Mouse (Mus musculus) limb, embryonic 15.5 days (tissue): ENCODE data around the gene Pde8a. TPM values are rescaled to one million over a fixed set of nuclear protein-coding genes. Genes with fewer than 3 reads are reported as not detected.

Source experiments
- ATAC-seq: fragments of 200-750 bp; cut with Nextera tagmentation; 2 replicates; pipeline ENCODE4 v1.8.0; 2017; ENCODE audit warnings: low read depth, moderate TSS enrichment; ENCODE audit not compliant: insufficient number of reproducible peaks, low FRiP score, low TSS enrichment
- H3K27ac ChIP-seq: fragments of 300-500 bp; sonication (generic); 2 replicates; pipeline ENCODE4 v1.5.1; 2015; ENCODE audit warnings: moderate library complexity, mild to moderate bottlenecking, inconsistent platforms
- H3K27me3 ChIP-seq: fragments of 300-500 bp; sonication (generic); 2 replicates; pipeline ENCODE4 v1.6.1; 2015; ENCODE audit warnings: inconsistent platforms
- H3K36me3 ChIP-seq: fragments of 300-500 bp; sonication (generic); 2 replicates; pipeline ENCODE4 v1.6.1; 2015; ENCODE audit warnings: inconsistent platforms
- H3K4me1 ChIP-seq: fragments of 300-500 bp; sonication (generic); 2 replicates; pipeline ENCODE4 v1.6.1; 2015; ENCODE audit warnings: inconsistent platforms
- H3K4me2 ChIP-seq: fragments of 300-500 bp; sonication (generic); 2 replicates; pipeline ENCODE4 v1.6.1; 2015; ENCODE audit warnings: mild to moderate bottlenecking, inconsistent platforms
- H3K4me3 ChIP-seq: fragments of 300-500 bp; sonication (generic); 2 replicates; pipeline ENCODE4 v1.5.1; 2015; ENCODE audit warnings: mild to moderate bottlenecking, inconsistent platforms
- H3K9ac ChIP-seq: fragments of 300-500 bp; sonication (generic); 2 replicates; pipeline ENCODE4 v1.6.1; 2015; ENCODE audit warnings: inconsistent platforms
- H3K9me3 ChIP-seq: fragments of 300-500 bp; sonication (generic); 2 replicates; pipeline ENCODE4 v1.6.1; 2016; ENCODE audit warnings: inconsistent platforms
- WGBS: fragments of 180-500 bp; shearing (Covaris S2); methylation state at CpG from one replicate; pipeline ENCODE4 v1.1.7; 2015; 5-methylcytosine and 5-hydroxymethylcytosine counted together
- polyA plus RNA-seq: library from polyadenylated mRNA; unstranded; fragments of >200 nt; fragmentation: Nextera tagmentation; extraction: Ambion mirVana; gene quantifications from 2 replicates; pipeline ENCODE4 v1.2.1, GENCODE M21; 2015

Pde8a gene
- polyA plus RNA-seq, 1 experiment from 2014 or later = 5.1 TPM

DNA sequence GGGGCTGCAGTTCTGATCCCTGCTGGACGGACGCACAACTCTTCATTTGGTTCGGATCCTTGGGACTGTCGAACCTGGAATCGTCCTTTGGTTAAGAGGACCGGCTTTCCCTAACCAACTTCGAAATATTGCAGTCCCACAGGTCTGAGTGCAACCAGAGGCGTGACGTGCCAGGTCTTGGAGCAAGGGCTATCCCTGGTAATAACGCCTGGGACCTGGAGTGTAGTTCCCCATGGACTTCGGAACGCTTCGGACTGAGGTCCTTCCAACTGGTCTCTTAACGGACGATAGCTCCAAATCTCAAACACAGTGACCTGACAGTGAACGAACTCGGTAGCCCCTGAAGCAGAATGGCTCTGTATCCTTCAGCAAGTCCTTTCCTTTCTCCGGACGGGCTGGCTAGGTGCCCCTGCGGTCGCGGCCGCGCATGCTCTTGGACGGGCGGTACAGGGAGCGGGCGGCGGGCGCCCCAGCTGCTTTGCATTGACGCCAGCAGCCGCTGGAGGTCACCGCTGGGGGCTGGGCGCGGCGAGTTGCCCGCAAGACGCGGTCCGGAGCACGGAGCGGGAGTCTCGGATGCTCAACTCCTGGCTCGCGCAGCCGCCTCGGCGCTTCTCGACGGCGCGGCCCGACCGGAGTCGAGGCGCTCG lies 574 bp upstream of the Pde8a start:
- Histone ChIP-seq H3K9me3 (no peaks in the 10 kb centered on the region), H3K9ac (peak overlapping the region; percentile 44; the same call in 1 of the 2 replicates), H3K4me2 (peak overlapping the region; percentile 76), H3K4me1 (peaks cover 27% of the 10 kb centered on the region), H3K36me3 (no peaks in the 10 kb centered on the region), H3K4me3 (peak overlapping the region; percentile 54), H3K27ac (peak overlapping the region; percentile 73), H3K27me3 (peaks cover 56% of the 10 kb centered on the region)
- peak; percentile 68 for ATAC-seq
- under 1% methylated on average over 55 of the region's 57 CpGs for WGBS

DNA sequence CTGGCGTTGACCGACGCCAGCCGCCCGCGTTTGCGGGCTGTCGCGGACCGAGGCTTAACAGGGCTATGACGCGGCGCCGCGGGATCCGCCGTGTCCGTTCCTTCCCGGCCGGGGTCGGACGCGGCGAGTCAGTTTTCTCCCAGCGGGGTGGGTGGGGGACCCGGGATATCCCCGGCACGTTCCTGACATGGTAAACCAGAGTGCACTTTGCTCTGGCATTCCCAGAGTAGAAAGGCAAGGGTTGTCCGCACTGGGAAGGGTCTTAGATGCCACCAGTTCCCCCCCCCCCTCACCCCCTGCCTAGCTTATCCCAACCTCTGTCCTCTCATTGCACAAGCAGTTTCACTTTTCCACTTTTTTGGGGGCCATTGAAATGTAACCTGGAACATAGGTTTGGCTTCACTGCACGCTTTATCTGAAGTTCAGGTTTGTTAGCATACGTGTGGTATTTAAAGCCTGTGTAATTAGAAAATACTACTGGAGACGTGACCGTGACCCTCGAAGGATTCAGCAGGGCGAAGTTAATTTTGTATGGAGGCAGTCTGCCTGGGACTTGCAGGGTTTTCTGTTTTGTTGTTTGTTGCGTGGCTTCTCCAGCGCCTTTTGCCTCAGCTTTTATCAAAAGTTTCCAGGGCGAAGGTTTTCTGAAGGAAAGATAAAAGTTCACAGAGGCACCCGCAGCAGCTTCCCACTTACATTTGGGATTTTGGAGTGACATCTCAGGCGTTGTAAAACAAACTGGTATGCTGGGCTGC lies 934 bp downstream of the Pde8a start:
- Histone ChIP-seq H3K27me3 (peaks cover 56% of the 10 kb centered on the region), H3K36me3 (no peaks in the 10 kb centered on the region), H3K27ac (no peak overlapping the region), H3K9me3 (no peaks in the 10 kb centered on the region), H3K4me2 (peak overlapping the region; percentile 76), H3K4me3 (peak overlapping the region; percentile 54), H3K4me1 (peaks cover 27% of the 10 kb centered on the region), H3K9ac (peak overlapping the region; percentile 44)
- ATAC-seq = no peak
- WGBS = 6% methylated on average over 38 of the region's 40 CpGs

DNA sequence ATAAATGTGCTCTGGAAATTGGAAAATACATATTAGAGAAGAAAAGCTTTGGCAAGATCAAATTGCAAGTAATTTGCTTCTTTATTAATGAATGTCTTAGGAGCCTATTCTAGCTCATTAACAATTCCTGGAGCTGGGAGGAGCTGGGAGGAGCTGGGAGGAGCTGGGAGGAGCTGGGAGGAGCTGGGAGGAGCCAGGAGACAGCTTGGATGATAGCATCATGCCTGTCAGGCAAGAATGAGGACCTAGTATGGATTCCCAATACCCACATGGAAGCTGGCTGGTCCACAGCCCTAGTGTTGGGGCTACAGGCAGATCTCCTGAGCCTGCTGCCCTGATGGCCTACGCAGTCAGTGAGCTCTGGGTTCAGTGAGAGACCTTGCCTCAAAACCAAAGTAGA lies 2.6 kb downstream of the Pde8a start:
- H3K9ac ChIP-seq = no peak overlapping the region
- H3K4me2 ChIP-seq = no peak overlapping the region
- no peak overlapping the region for H3K4me3 ChIP-seq
- H3K4me1 ChIP-seq = peaks cover 27% of the 10 kb centered on the region
- WGBS = 77% methylated on average over 1 of the region's 1 CpGs
- H3K27ac ChIP-seq = no peak overlapping the region
- no peaks in the 10 kb centered on the region for H3K9me3 ChIP-seq
- ATAC-seq = no peak
- H3K36me3 ChIP-seq = no peaks in the 10 kb centered on the region
- H3K27me3 ChIP-seq = peaks cover 45% of the 10 kb centered on the region

DNA sequence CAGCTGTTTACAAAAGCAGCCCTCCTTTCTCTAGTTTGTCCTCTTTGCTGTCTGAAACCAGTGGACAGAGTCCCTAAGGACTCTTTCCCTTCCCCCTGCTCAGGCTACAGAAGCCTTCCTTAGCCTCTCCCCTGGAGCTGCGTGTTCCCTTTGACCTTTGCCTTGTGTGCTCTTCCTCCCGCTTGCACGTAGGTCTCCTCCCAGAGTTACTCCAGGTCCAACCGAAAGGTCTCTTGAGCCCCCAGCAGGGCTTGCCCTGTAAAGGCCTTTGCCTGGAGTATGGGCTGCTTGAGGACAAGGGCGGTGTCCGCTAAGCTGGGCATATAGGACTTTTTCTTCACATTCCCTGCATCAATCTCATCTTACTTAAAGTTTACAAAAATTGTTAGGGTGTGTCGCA lies 5.9 kb downstream of the Pde8a start:
- no peak for ATAC-seq
- Histone ChIP-seq H3K27me3 (peaks cover 16% of the 10 kb centered on the region), H3K9ac (no peak overlapping the region), H3K4me1 (0 out of 2 replicates have a peak, but pooled peaks cover under 1% of the 10 kb centered on the region), H3K4me3 (no peak overlapping the region), H3K27ac (no peak overlapping the region), H3K4me2 (no peak overlapping the region), H3K36me3 (no peaks in the 10 kb centered on the region), H3K9me3 (no peaks in the 10 kb centered on the region)
- WGBS = 56% methylated on average over 7 of the region's 7 CpGs

DNA sequence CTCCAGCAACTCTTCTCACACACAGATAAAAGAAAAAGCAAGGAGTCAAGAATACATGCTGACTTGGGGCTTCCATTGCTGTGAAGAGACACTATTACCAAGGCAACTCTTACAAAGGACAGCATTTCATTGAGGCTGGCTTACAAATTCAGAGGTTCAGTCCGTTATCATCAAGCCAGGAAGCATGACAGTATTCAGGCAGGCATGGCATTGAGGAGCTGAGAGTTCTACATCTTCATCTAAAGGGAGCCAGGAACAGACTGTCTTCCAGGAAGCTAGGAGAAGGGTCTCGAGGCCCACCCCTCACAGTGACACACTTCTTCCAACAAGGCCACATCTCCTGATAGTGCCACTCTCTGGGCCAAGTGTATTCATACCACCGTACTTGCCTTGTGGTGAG lies 7.0 kb downstream of the Pde8a start:
- H3K27me3 ChIP-seq = peaks cover 8% of the 10 kb centered on the region
- 73% methylated on average over 3 of the region's 3 CpGs for WGBS

DNA sequence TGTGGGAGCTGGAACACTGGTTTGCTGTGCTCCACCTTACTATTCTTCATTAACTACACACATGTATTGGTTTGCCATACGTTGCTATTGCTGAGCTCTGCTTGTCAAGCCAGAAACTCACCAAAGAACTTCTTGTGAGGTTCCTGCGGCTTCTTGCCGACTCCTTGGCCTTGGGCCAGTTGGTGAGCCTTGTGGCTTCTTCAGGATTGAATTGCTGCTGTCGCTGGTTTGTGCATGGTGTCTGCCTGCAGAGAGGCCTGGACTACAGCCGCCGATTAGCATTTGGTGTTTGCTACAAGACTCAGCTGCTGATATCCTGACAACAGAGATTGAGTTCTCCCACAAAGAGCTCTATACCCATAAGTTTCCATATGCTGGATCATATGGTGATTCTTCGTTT lies 10.9 kb downstream of the Pde8a start:
- Histone ChIP-seq H3K9me3 (no peaks in the 10 kb centered on the region), H3K27me3 (no peaks in the 10 kb centered on the region), H3K27ac (no peak overlapping the region), H3K4me3 (no peak overlapping the region), H3K9ac (no peak overlapping the region), H3K4me2 (no peak overlapping the region), H3K4me1 (no peaks in the 10 kb centered on the region), H3K36me3 (no peaks in the 10 kb centered on the region)
- ATAC-seq = no peak
- 87% methylated on average over 7 of the region's 7 CpGs for WGBS

More for the DNA sequence above, 7.0 kb downstream of the Pde8a start:
- Histone ChIP-seq H3K9ac (no peak overlapping the region), H3K4me3 (no peak overlapping the region), H3K9me3 (no peaks in the 10 kb centered on the region), H3K36me3 (no peaks in the 10 kb centered on the region), H3K4me2 (no peak overlapping the region), H3K27ac (no peak overlapping the region), H3K4me1 (no peaks in the 10 kb centered on the region)
- no peak for ATAC-seq

DNA sequence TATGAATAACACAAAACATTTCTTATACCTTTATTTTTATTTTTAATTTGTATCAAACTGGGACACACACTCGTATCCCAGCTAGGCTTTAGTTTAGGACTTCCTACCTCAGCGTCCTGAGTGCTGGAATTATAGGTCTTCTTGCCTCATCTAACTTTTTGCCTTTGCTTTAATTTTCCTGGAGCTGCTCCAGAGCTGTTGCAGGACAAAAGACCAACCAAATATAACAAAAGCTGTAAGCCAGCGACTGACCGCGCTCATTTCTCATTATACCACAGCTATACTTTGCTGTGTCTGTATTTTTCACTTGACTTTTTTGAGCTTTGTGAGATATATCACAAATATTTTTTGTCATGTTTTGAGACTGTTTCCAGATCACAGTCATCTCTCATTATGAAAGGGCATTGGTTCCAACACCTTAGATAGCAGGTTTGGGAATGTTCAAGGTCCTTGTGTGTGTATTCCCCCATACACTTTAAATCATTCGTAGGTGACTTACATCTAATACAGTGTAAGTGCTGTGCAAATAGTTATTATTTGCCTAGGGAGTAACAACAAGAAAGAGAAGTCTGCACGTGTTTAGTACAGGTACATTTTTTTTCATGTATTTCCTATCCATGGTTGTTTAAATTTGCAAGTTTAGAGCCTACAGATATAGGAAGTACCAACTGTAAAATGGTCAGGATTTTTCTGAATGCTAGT lies 16.8 kb downstream of the Pde8a start:
- Histone ChIP-seq H3K27me3 (no peaks in the 10 kb centered on the region), H3K9ac (no peak overlapping the region), H3K27ac (no peak overlapping the region), H3K4me2 (no peak overlapping the region), H3K36me3 (no peaks in the 10 kb centered on the region), H3K4me1 (no peaks in the 10 kb centered on the region), H3K4me3 (no peak overlapping the region), H3K9me3 (no peaks in the 10 kb centered on the region)
- no peak for ATAC-seq
- WGBS = 83% methylated on average over 7 of the region's 7 CpGs

DNA sequence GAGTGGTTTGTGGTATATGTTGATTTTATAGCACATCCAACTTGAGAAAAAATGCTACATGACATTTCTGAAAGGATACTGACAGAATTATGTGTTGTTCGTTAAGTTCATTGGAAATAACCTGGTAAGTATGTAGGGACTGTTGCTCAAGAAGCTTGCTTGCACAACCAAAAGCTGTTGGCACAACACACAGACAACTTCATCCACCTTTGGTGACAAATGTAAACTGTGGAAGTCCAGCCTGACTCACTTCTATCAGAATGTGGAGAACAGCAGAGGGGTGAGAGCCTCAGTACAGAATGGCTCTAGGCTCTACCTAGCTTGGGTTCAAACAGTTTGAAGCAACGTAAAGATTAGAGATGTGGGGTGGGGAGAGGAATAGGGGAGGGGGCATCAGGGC lies 19.3 kb downstream of the Pde8a start:
- WGBS = 74% methylated on average over 2 of the region's 2 CpGs
- no peak overlapping the region for H3K27ac ChIP-seq
- no peak for ATAC-seq

DNA sequence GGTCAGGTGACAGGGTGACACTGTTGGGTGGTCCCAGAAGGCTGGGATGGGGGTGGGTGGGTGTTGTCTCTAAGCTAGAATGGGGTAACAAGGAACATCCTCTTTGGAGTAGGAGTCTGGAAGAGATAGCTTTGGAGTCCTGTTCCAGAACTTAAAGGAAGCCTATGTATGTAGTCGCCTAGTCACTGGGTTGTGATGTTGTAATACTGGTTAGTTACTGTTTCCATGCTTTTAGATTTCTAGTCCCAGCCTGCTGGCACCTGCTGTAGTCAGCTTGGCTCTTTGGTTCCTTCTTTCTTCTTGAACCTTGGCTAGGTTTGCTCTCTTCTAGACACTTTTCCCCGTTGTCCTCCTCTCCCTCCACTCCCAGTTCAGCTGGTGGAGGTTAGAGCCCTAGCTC lies 21.7 kb downstream of the Pde8a start:
- Histone ChIP-seq H3K27me3 (no peaks in the 10 kb centered on the region), H3K9me3 (no peaks in the 10 kb centered on the region), H3K9ac (no peak overlapping the region), H3K4me1 (no peaks in the 10 kb centered on the region), H3K36me3 (no peaks in the 10 kb centered on the region), H3K4me3 (no peak overlapping the region), H3K27ac (no peak overlapping the region), H3K4me2 (no peak overlapping the region)
- WGBS = 73% methylated on average over 2 of the region's 2 CpGs
- no peak for ATAC-seq

More for the DNA sequence above, 19.3 kb downstream of the Pde8a start:
- H3K27me3 ChIP-seq = no peaks in the 10 kb centered on the region
- no peaks in the 10 kb centered on the region for H3K4me1 ChIP-seq
- no peaks in the 10 kb centered on the region for H3K9me3 ChIP-seq
- H3K36me3 ChIP-seq = no peaks in the 10 kb centered on the region
- no peak overlapping the region for H3K9ac ChIP-seq
- no peak overlapping the region for H3K4me3 ChIP-seq
- no peak overlapping the region for H3K4me2 ChIP-seq

DNA sequence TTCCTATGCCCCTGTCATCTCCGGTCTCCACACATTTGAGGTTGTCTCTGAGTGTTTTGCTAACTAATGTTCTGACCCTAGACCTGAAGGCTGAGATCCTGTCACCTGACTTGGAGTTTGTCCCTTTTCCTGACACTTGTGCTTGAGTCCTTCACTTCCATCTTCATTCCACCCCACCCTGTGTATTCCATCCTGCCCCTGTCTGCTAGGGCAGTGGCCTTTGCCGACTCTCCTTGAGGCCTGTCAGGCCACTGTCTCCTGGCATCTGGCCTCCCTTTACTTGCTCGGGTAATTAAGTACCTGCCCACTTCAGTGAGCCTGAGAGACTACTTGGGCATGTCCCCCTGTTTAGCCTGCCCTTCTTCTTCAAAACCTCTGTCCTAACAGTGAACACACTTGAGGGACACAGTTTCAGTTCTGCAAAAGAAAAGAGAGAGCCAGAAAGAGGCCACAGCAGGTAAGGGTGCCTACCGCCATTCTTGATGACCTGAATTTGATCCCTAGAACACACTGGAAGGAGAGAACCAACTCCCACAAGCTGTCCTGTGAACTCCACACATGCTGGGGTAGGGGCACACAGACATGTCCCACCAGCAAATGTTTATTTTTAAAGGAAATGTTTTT lies 22.3 kb downstream of the Pde8a start:
- Histone ChIP-seq H3K4me3 (no peak overlapping the region), H3K9me3 (no peaks in the 10 kb centered on the region), H3K4me2 (no peak overlapping the region), H3K9ac (no peak overlapping the region), H3K27me3 (no peaks in the 10 kb centered on the region), H3K36me3 (no peaks in the 10 kb centered on the region), H3K4me1 (no peaks in the 10 kb centered on the region), H3K27ac (no peak overlapping the region)
- WGBS = 67% methylated on average over 4 of the region's 4 CpGs
- no peak for ATAC-seq

DNA sequence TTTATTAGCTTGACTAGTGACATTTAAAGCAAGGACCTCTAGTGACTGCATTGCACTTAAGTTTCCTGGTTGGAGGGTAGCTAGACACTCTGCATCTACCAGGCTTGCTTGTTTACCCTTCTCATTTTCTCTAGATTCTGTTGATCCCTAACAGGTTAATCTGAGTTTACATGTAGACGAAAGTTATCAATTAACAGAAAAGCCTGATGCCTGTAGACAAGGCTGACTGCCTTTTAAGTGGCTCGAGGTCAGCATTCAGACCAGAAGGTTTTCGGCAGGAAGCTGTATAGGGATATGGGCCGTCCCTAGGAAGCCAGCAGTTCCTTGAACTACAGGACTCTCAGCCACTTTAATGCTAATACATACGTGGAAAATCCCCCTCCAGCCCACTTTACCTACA lies 30.0 kb downstream of the Pde8a start:
- H3K4me1 ChIP-seq = no peaks in the 10 kb centered on the region
- no peaks in the 10 kb centered on the region for H3K36me3 ChIP-seq
- H3K27ac ChIP-seq = no peak overlapping the region
- WGBS = 57% methylated on average over 5 of the region's 5 CpGs
- H3K9me3 ChIP-seq = no peaks in the 10 kb centered on the region
- H3K9ac ChIP-seq = no peak overlapping the region
- H3K4me2 ChIP-seq = no peak overlapping the region
- no peak overlapping the region for H3K4me3 ChIP-seq
- ATAC-seq = no peak
- H3K27me3 ChIP-seq = no peaks in the 10 kb centered on the region

DNA sequence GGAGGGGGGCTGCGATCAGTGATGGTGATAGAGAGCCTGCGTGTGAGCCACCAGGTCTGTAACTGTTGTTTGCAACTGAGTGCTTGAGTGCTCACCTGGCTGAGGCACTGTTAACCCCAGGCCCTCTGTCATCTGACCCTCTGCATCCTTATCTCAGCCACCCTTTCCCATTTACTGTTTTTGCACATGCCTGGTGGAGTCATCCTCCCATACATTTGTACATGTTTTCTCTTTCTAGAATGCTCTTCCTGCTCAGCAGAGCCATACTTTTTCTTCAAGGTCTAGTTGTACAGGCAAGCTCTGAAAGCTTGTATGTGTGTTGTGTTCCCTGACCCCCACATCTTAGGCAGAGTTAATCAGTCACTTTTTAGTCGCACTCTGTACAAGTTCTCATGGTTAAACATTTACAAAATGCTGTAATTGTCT lies 36.5 kb downstream of the Pde8a start:
- H3K9ac ChIP-seq = no peak overlapping the region
- no peaks in the 10 kb centered on the region for H3K9me3 ChIP-seq
- WGBS = 81% methylated on average over 3 of the region's 3 CpGs
- H3K4me2 ChIP-seq = no peak overlapping the region
- no peak for ATAC-seq
- no peaks in the 10 kb centered on the region for H3K4me1 ChIP-seq
- H3K4me3 ChIP-seq = no peak overlapping the region
- no peak overlapping the region for H3K27ac ChIP-seq
- H3K27me3 ChIP-seq = no peaks in the 10 kb centered on the region
- H3K36me3 ChIP-seq = no peaks in the 10 kb centered on the region
